Comparison of ENCODE assay signal across 7 mouse cellular contexts in the genomic region with DNA sequence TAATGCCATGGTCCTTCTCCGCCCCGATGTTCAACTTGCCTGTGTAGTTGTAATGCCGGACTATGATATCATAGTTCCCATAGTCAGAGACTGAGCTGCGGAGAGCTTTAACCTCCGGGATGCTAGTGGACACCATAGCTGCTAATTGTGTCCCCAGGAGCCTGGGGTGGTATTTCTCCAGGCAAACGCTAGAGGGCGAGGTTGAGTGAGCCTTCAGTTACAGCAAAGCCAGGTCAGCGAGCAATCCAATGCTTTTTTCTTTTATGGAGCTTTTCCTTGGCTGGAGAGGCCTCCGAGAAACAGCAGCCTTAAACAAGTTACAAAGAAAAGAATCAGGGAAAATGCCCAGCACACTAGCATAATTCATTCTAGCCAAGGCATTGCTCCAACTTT. TPM values are rescaled to one million over a fixed set of nuclear protein-coding genes. Genes with fewer than 3 reads are reported as not detected.
DNase-seq lines count a peak whose midpoint lies in the region; ATAC-seq lines count a peak whose summit lies in the region.

No protein-coding gene starts in this region.

- peak; percentile 9; the same call in 1 of the 2 replicates for ATAC-seq in midbrain, embryonic 13.5 days

- peaks cover 10% of the 10 kb centered on the region for H3K27me3 ChIP-seq in embryonic facial prominence, embryonic 10.5 days (replicated peaks; ENCODE audit: low read depth, poor library complexity, severe bottlenecking)
- H3K27me3 ChIP-seq in limb, embryonic 10.5 days (ENCODE audit: low read depth, poor library complexity, severe bottlenecking) = 0 out of 2 replicates have a peak, but pooled peaks cover 6% of the 10 kb centered on the region
- H3K27me3 ChIP-seq in midbrain, embryonic 13.5 days = peaks cover 6% of the 10 kb centered on the region; the same call in 1 of the 2 replicates

- peak overlapping the region; percentile 70 for H3K4me3 ChIP-seq in embryonic facial prominence, embryonic 10.5 days
- H3K4me3 ChIP-seq in limb, embryonic 10.5 days = peak overlapping the region; percentile 69
- H3K4me3 ChIP-seq in midbrain, embryonic 13.5 days (replicated peaks) = peak overlapping the region; percentile 57

- H3K4me2 ChIP-seq in midbrain, embryonic 13.5 days (replicated peaks) = peak overlapping the region; percentile 88

- peaks cover 23% of the 10 kb centered on the region for H3K4me1 ChIP-seq in embryonic facial prominence, embryonic 10.5 days
- peaks cover 21% of the 10 kb centered on the region for H3K4me1 ChIP-seq in limb, embryonic 10.5 days
- H3K4me1 ChIP-seq in midbrain, embryonic 13.5 days (replicated peaks) = peaks cover 27% of the 10 kb centered on the region

- no peaks in the 10 kb centered on the region for H3K9me3 ChIP-seq in embryonic facial prominence, embryonic 10.5 days
- no peaks in the 10 kb centered on the region for H3K9me3 ChIP-seq in limb, embryonic 10.5 days (replicated peaks)
- H3K9me3 ChIP-seq in midbrain, embryonic 13.5 days = no peaks in the 10 kb centered on the region

- WGBS in embryonic facial prominence, embryonic 10.5 days = 17% methylated on average over 9 of the region's 9 CpGs
- 13% methylated on average over 9 of the region's 9 CpGs for WGBS in limb, embryonic 10.5 days
- WGBS in midbrain, embryonic 13.5 days = 19% methylated on average over 9 of the region's 9 CpGs

- DNase-seq in adrenal gland, postnatal 10 days = peak; percentile 85
- DNase-seq in embryonic facial prominence, embryonic 10.5 days (ENCODE audit: low spot score) = peak; percentile 79
- DNase-seq in heart, adult 11 months = peak; percentile 98
- DNase-seq in kidney, adult 18-20 months = peak; percentile 69
- peak; percentile 80 for DNase-seq in limb, embryonic 10.5 days (ENCODE audit: low spot score)
- peak; percentile 54 to 74 for DNase-seq in spleen, adult 18-20 months

- peak overlapping the region; percentile 59; the same call in 1 of the 2 replicates for H3K9ac ChIP-seq in midbrain, embryonic 13.5 days (replicated peaks)

- peaks cover 10% of the 10 kb centered on the region; the same call in 1 of the 2 replicates for H3K36me3 ChIP-seq in embryonic facial prominence, embryonic 10.5 days (replicated peaks)
- peaks cover 11% of the 10 kb centered on the region; the same call in 1 of the 2 replicates for H3K36me3 ChIP-seq in limb, embryonic 10.5 days
- 0 out of 2 replicates have a peak, but pooled peaks cover 6% of the 10 kb centered on the region for H3K36me3 ChIP-seq in midbrain, embryonic 13.5 days

- no peak overlapping the region; the same call in 1 of the 2 replicates for H3K27ac ChIP-seq in embryonic facial prominence, embryonic 10.5 days (replicated peaks)
- peak overlapping the region; percentile 31; the same call in 1 of the 2 replicates for H3K27ac ChIP-seq in limb, embryonic 10.5 days
- no peak overlapping the region for H3K27ac ChIP-seq in midbrain, embryonic 13.5 days

RNA-seq across cellular contexts. Expression of a gene that starts 2.1 kb away (rescaled TPM):
- total RNA-seq in adrenal gland, postnatal 10 days (2021) = 10 to 100 TPM; 41.8 to 65.7 TPM
- 10.8 and 11.2 TPM in 2 replicates for polyA plus RNA-seq in embryonic facial prominence, embryonic 10.5 days (2016; fragmentation: Nextera tagmentation; extraction: Ambion mirVana)
- 10.1 and 12.1 TPM in 2 replicates for polyA plus RNA-seq in limb, embryonic 10.5 days (2016; fragmentation: Nextera tagmentation; extraction: Ambion mirVana)
- 25.0 and 30.5 TPM in 2 replicates for polyA plus RNA-seq in midbrain, embryonic 13.5 days (2015; fragmentation: Nextera tagmentation; extraction: Ambion mirVana)
